1 mouse cellular context compared by ENCODE assay signal in genomic region chr11:21221396-21221795, GRCm38 (mm10).
TF ChIP-seq lines count a peak whose summit lies in the region.

No protein-coding gene starts in this region.

TF ChIP-seq in CH12.LX, 34 proteins besides CTCF, POLR2A, EP300 and RAD21 (continued from another document):
- peak; percentile 96 for TF ChIP-seq MAX (IDR thresholded peaks at IDR 0.05; ENCODE audit: low read length)
- TF ChIP-seq ETS1 (conservative IDR thresholded peaks at IDR 0.05; ENCODE audit: low read depth, low read length), result peak; percentile 84
- TF ChIP-seq CHD2 (IDR thresholded peaks at IDR 0.05; ENCODE audit: low read length), result peak; percentile 81
- TF ChIP-seq MAFK (IDR thresholded peaks at IDR 0.05; ENCODE audit: insufficient replicate concordance, low read length), result peak; percentile 81
- peak; percentile 65 for TF ChIP-seq USF1 (IDR thresholded peaks at IDR 0.05; ENCODE audit: low read depth, low read length)
- TF ChIP-seq CHD1 (IDR thresholded peaks at IDR 0.05; ENCODE audit: low read depth, low read length), result peak; percentile 72; the same call in 1 of the 2 replicates
- peak; percentile 95 for TF ChIP-seq IRF4 (IDR thresholded peaks at IDR 0.05; ENCODE audit: low read depth, low read length)
- peak; percentile 83 for TF ChIP-seq BHLHE40 (IDR thresholded peaks at IDR 0.05; ENCODE audit: low read depth, low read length)
- no peak for TF ChIP-seq KAT2A (IDR thresholded peaks at IDR 0.05; ENCODE audit: insufficient replicate concordance, low read length)
- TF ChIP-seq ZKSCAN1 (IDR thresholded peaks at IDR 0.05; ENCODE audit: borderline replicate concordance, low read depth, low read length), result no peak
- TF ChIP-seq UBTF (IDR thresholded peaks at IDR 0.05; ENCODE audit: low read depth, low read length), result no peak
- peak; percentile 82 for TF ChIP-seq MEF2A (IDR thresholded peaks at IDR 0.05; ENCODE audit: borderline replicate concordance, low read depth, low read length)
- TF ChIP-seq E2F4 (IDR thresholded peaks at IDR 0.05; ENCODE audit: insufficient replicate concordance, low read depth, low read length), result no peak
